Comparison of ENCODE assay signal across 19 mouse cellular contexts in the genomic region with DNA sequence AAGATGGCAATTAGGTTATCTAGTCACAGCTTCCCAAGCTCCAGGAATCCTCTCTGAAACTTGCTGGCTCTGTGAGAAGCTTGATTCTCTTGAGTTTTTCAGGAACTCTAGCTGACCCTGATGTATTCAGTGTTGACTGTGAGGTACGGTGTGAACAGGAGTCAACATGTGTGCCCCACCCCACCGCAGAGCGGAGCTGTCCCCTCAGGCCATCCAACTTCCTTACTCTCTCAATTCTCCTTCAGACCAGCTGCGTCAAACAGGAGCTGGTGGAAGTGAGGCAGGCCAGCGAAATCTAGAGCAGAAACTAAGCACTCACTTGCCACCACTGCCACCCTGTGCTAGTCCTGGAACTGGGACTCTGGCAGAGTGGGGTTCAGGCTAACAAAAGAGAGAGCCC.
DNase-seq lines count a peak whose midpoint lies in the region; ATAC-seq and TF ChIP-seq lines count a peak whose summit lies in the region.
"Had no signal": no experiment of that assay in that cellular context is flagged by ENCODE, and none has a peak within 500 bp of the region (broad histone marks: within the 10 kb centered on the region; RNA-seq: fewer than 3 reads in every experiment).

No protein-coding gene starts in this region.

- no peak overlapping the region for H3K4me3 ChIP-seq in lung, adult 2 months (replicated peaks; ENCODE audit: extremely low read depth, low read depth, low read length)
- no peak overlapping the region for H3K4me3 ChIP-seq in limb, embryonic 10.5 days
- no peak overlapping the region for H3K4me3 ChIP-seq in neural tube, embryonic 15.5 days (replicated peaks)
- H3K4me3 ChIP-seq: intestine, embryonic 15.5 days; left cerebral cortex, adult 2 months; limb, embryonic 13.5 days; liver, embryonic 15.5 days had no signal

- TF ChIP-seq CTCF in lung, adult 2 months (IDR thresholded peaks at IDR 0.05; ENCODE audit: insufficient read depth, low read length) = 0 out of 2 replicates have a peak, but pooled peaks have one; percentile 18

- DNase-seq in embryo, embryonic 10 days (ENCODE audit: low spot score) = peak; percentile 30
- no peak for DNase-seq in embryo, embryonic 10.5 days (ENCODE audit: low spot score)
- no peak for DNase-seq in lung, adult 2 months
- DNase-seq in lung, postnatal 36 days = no peak
- DNase-seq in limb, embryonic 10.5 days (ENCODE audit: low spot score) = peak; percentile 44
- no peak for DNase-seq in kidney, adult 9 months
- DNase-seq: adrenal gland, postnatal 10 days; cerebellum, adult 2 months; gastrocnemius, postnatal 14 days; kidney, postnatal 10 days; midbrain, embryonic 14.5 days; right cerebral cortex, postnatal 14 days had no signal

- ATAC-seq in common myeloid progenitor, adult 5-6 weeks (replicated peaks; ENCODE audit: low read depth, poor library complexity, severe bottlenecking) = peak; percentile 47; the same call in 1 of the 2 replicates
- no peak for ATAC-seq in neural tube, embryonic 15.5 days (ENCODE audit: low FRiP score)
- ATAC-seq: intestine, embryonic 15.5 days had no signal

- WGBS in lung, adult 2 months = 43% methylated on average over 5 of the region's 5 CpGs
- 39% methylated on average over 5 of the region's 5 CpGs for WGBS in limb, embryonic 10.5 days
- WGBS in neural tube, embryonic 15.5 days = 71% methylated on average over 5 of the region's 5 CpGs

- no peak overlapping the region for H3K27ac ChIP-seq in limb, embryonic 10.5 days
- H3K27ac ChIP-seq in neural tube, embryonic 15.5 days (replicated peaks) = no peak overlapping the region
- H3K27ac ChIP-seq: hindbrain, embryonic 14.5 days; intestine, embryonic 15.5 days; left cerebral cortex, adult 2 months; limb, embryonic 13.5 days; liver, embryonic 15.5 days had no signal

- no peaks in the 10 kb centered on the region for H3K4me1 ChIP-seq in lung, adult 2 months (ENCODE audit: control insufficient read depth, insufficient read depth, low read length)
- H3K4me1 ChIP-seq in limb, embryonic 10.5 days = peaks cover 30% of the 10 kb centered on the region
- H3K4me1 ChIP-seq in neural tube, embryonic 15.5 days = no peaks in the 10 kb centered on the region
- H3K4me1 ChIP-seq: intestine, embryonic 15.5 days; liver, embryonic 15.5 days had no signal

- peaks cover 18% of the 10 kb centered on the region; the same call in 1 of the 2 replicates for H3K27me3 ChIP-seq in limb, embryonic 10.5 days (ENCODE audit: low read depth, poor library complexity, severe bottlenecking)
- H3K27me3 ChIP-seq in neural tube, embryonic 15.5 days (replicated peaks) = no peaks in the 10 kb centered on the region
- H3K27me3 ChIP-seq: liver, embryonic 15.5 days had no signal

- H3K36me3 ChIP-seq in limb, embryonic 10.5 days = no peaks in the 10 kb centered on the region
- no peaks in the 10 kb centered on the region for H3K36me3 ChIP-seq in neural tube, embryonic 15.5 days
- H3K36me3 ChIP-seq: intestine, embryonic 15.5 days; limb, embryonic 13.5 days; liver, embryonic 15.5 days had no signal

- no peaks in the 10 kb centered on the region for H3K9me3 ChIP-seq in limb, embryonic 10.5 days (replicated peaks)
- H3K9me3 ChIP-seq in neural tube, embryonic 15.5 days (replicated peaks) = no peaks in the 10 kb centered on the region
- H3K9me3 ChIP-seq: intestine, embryonic 15.5 days; limb, embryonic 13.5 days; liver, embryonic 15.5 days had no signal

- no peak overlapping the region for H3K9ac ChIP-seq in neural tube, embryonic 15.5 days (replicated peaks)
- H3K9ac ChIP-seq: hindbrain, embryonic 14.5 days; intestine, embryonic 15.5 days; limb, embryonic 13.5 days; liver, embryonic 15.5 days had no signal

- no peak for TF ChIP-seq POLR2A in lung, adult 2 months (IDR thresholded peaks at IDR 0.05; ENCODE audit: borderline replicate concordance, extremely low read depth, low read depth, low read length)

- H3K4me2 ChIP-seq in neural tube, embryonic 15.5 days = no peak overlapping the region
- H3K4me2 ChIP-seq: hindbrain, embryonic 14.5 days; intestine, embryonic 15.5 days; limb, embryonic 13.5 days; liver, embryonic 15.5 days had no signal

Comparison
In these comparisons a context has a peak if more than half of its experiments do, and no peak if none do; other contexts are left out.
1. DNase-seq: peak in embryo, embryonic 10 days (single experiment) and limb, embryonic 10.5 days (single experiment); none in embryo, embryonic 10.5 days (single experiment), lung, adult 2 months (single experiment), lung, postnatal 36 days (single experiment) and kidney, adult 9 months (single experiment).